Mouse (Mus musculus): Measurements from ENCODE around the gene Fcho1. TPM values are rescaled to one million over a fixed set of nuclear protein-coding genes. Genes with fewer than 3 reads are reported as not detected.

The Fcho1 gene
- polyA plus RNA-seq, 1 experiment from 2014 or later, result 4.0 TPM

- ATAC-seq (ENCODE audit: low FRiP score, low read depth), result no peak
- no peak overlapping the region for H3K9ac ChIP-seq
- H3K36me3 ChIP-seq, result no peaks in the 10 kb centered on the region
- 0 out of 2 replicates have a peak overlapping the region, but pooled peaks have one; percentile 9 for H3K4me2 ChIP-seq (replicated peaks)
- 5% methylated on average over 30 of the region's 30 CpGs for WGBS
- no peaks in the 10 kb centered on the region for H3K9me3 ChIP-seq
- H3K4me3 ChIP-seq, result peak overlapping the region; percentile 10
- peaks cover 11% of the 10 kb centered on the region for H3K4me1 ChIP-seq
- no peak overlapping the region for H3K27ac ChIP-seq
- H3K27me3 ChIP-seq, result peaks cover 96% of the 10 kb centered on the region
These were observed 33.0 kb downstream of the Fcho1 start for GRCm38 (mm10) chr8:71692509-71692908.

GRCm38 (mm10) chr8:71689028-71689427 lies 36.5 kb downstream of the Fcho1 start, which contains the start of gene Insl3:
Insl3 (plus strand) TSS chr8:71689214.
- H3K4me2 ChIP-seq (replicated peaks), result no peak within 1 kb of the TSS
- H3K9me3 ChIP-seq, result no peaks in the 10 kb centered on the region
- H3K27ac ChIP-seq, result no peak within 1 kb of the TSS
- H3K27me3 ChIP-seq, result peaks cover 100% of the 10 kb centered on the region
- H3K4me1 ChIP-seq, result peaks cover 26% of the 10 kb centered on the region
- H3K4me3 ChIP-seq, result no peak within 1 kb of the TSS
- no peak within 1 kb of the TSS for H3K9ac ChIP-seq
- H3K36me3 ChIP-seq, result no peaks in the 10 kb centered on the region
- 5% methylated on average over 33 of the region's 33 CpGs for WGBS
- ATAC-seq (ENCODE audit: low FRiP score, low read depth), result no peak

- peaks cover 15% of the 10 kb centered on the region for H3K4me1 ChIP-seq
- H3K9ac ChIP-seq, result no peak overlapping the region
- ATAC-seq (ENCODE audit: low FRiP score, low read depth), result no peak
- H3K4me2 ChIP-seq (replicated peaks), result no peak overlapping the region
- no peaks in the 10 kb centered on the region for H3K9me3 ChIP-seq
- WGBS, result under 1% methylated on average over 8 of the region's 8 CpGs
- no peak overlapping the region for H3K27ac ChIP-seq
- no peak overlapping the region; the same call in 1 of the 2 replicates for H3K4me3 ChIP-seq
- peaks cover 100% of the 10 kb centered on the region for H3K27me3 ChIP-seq
- H3K36me3 ChIP-seq, result no peaks in the 10 kb centered on the region
These were observed 37.9 kb downstream of the Fcho1 start for GRCm38 (mm10) chr8:71687616-71688015.

GRCm38 (mm10) chr8:71686143-71686734 lies 39.3 kb downstream of the Fcho1 start:
- H3K4me2 ChIP-seq (replicated peaks), result peak overlapping the region; percentile 60
- WGBS, result 6% methylated on average over 23 of the region's 23 CpGs
- ATAC-seq (ENCODE audit: low FRiP score, low read depth), result peak; percentile 33; the same call in 1 of the 2 replicates

DNA sequence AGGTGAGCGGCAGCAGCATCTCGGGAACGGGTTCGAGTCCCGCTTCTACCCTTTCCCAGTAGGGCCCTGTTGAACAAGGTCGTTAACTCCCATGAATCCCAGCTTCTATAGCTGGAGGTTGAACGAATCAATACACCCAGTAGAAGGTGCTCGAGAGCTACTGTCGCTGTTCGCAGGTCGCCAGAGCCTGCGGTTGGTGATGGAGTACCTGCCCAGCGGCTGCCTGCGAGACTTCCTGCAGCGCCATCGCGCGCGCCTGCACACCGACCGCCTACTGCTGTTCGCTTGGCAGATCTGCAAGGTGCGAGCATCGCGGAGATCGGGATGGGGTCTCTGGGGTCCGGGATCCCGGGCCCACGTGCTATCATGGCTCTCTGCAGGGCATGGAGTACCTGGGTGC lies 39.9 kb downstream of the Fcho1 start:
- H3K9ac ChIP-seq, result no peak overlapping the region

More at GRCm38 (mm10) chr8:71686143-71686734, 39.3 kb downstream of the Fcho1 start:
- Histone ChIP-seq H3K4me1 (peaks cover 18% of the 10 kb centered on the region), H3K4me3 (peak overlapping the region; percentile 35), H3K27ac (no peak overlapping the region), H3K9me3 (no peaks in the 10 kb centered on the region), H3K27me3 (peaks cover 100% of the 10 kb centered on the region), H3K36me3 (no peaks in the 10 kb centered on the region), H3K9ac (no peak overlapping the region; the same call in 1 of the 2 replicates)

DNA sequence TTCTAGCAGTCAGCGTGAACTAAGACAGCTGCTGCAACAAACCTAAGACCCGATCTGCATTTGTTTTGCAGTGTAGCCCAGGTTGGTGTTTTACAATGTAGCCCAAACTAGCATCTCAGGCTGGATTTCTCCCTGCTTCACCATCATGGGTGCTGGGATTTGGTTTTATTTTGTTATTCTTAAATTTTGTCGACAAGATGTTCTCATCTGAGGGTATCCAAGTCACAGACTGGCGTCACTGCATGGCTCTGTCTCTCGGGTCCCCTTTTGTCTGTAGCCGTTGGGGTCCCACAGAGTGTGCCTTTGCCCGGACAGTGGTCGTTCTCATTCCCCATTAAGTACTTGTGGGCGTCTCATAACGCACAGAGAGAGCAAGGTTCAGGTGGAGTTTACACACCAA lies 40.8 kb downstream of the Fcho1 start:
- Histone ChIP-seq H3K27ac (no peak overlapping the region), H3K9me3 (no peaks in the 10 kb centered on the region), H3K4me1 (peaks cover 29% of the 10 kb centered on the region), H3K4me3 (no peak overlapping the region), H3K4me2 (replicated peaks) (no peak overlapping the region), H3K9ac (no peak overlapping the region), H3K27me3 (peaks cover 100% of the 10 kb centered on the region), H3K36me3 (no peaks in the 10 kb centered on the region)
- no peak for ATAC-seq (ENCODE audit: low FRiP score, low read depth)
- 17% methylated on average over 10 of the region's 10 CpGs for WGBS

More for the DNA sequence above, 39.9 kb downstream of the Fcho1 start:
- ATAC-seq (ENCODE audit: low FRiP score, low read depth), result no peak
- H3K9me3 ChIP-seq, result no peaks in the 10 kb centered on the region
- no peaks in the 10 kb centered on the region for H3K36me3 ChIP-seq
- 2% methylated on average over 29 of the region's 29 CpGs for WGBS
- peak overlapping the region; percentile 35 for H3K4me3 ChIP-seq
- H3K4me1 ChIP-seq, result peaks cover 23% of the 10 kb centered on the region
- no peak overlapping the region for H3K27ac ChIP-seq
- peak overlapping the region; percentile 60 for H3K4me2 ChIP-seq (replicated peaks)
- H3K27me3 ChIP-seq, result peaks cover 100% of the 10 kb centered on the region

- no peak overlapping the region for H3K4me3 ChIP-seq
- ATAC-seq (ENCODE audit: low FRiP score, low read depth), result no peak
- H3K4me1 ChIP-seq, result peaks cover 34% of the 10 kb centered on the region
- H3K27me3 ChIP-seq, result peaks cover 100% of the 10 kb centered on the region
- no peak overlapping the region for H3K4me2 ChIP-seq (replicated peaks)
- no peak overlapping the region for H3K9ac ChIP-seq
- H3K36me3 ChIP-seq, result no peaks in the 10 kb centered on the region
- 57% methylated on average over 12 of the region's 12 CpGs for WGBS
- no peak overlapping the region for H3K27ac ChIP-seq
- no peaks in the 10 kb centered on the region for H3K9me3 ChIP-seq
These were observed 42.7 kb downstream of the Fcho1 start for GRCm38 (mm10) chr8:71682832-71683231.

GRCm38 (mm10) chr8:71681369-71681915 lies 44.1 kb downstream of the Fcho1 start:
- 3% methylated on average over 18 of the region's 18 CpGs for WGBS

DNA sequence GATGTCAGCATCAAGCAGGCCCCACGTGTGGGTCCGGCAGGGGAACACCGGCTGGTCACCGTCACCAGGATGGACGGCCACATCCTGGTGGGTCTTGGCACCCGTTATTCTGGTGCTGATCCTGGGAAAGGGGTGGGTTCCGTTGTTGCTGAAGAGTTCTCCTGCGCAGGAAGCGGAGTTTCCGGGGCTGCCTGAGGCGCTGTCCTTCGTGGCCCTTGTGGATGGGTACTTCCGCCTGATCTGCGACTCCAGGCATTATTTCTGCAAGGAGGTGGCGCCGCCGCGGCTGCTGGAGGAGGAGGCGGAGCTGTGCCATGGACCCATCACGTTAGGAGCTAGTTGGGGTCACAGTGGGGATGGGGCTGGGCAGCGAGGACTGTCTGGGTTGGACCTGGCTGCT lies 45.0 kb downstream of the Fcho1 start:
- no peaks in the 10 kb centered on the region for H3K36me3 ChIP-seq
- ATAC-seq (ENCODE audit: low FRiP score, low read depth), result no peak
- H3K27ac ChIP-seq, result no peak overlapping the region
- H3K9ac ChIP-seq, result no peak overlapping the region
- 4% methylated on average over 21 of the region's 21 CpGs for WGBS
- H3K4me2 ChIP-seq (replicated peaks), result 0 out of 2 replicates have a peak overlapping the region, but pooled peaks have one; percentile 11
- H3K9me3 ChIP-seq, result no peaks in the 10 kb centered on the region
- no peak overlapping the region for H3K4me3 ChIP-seq
- H3K4me1 ChIP-seq, result peaks cover 28% of the 10 kb centered on the region
- H3K27me3 ChIP-seq, result peaks cover 99% of the 10 kb centered on the region

More at GRCm38 (mm10) chr8:71681369-71681915, 44.1 kb downstream of the Fcho1 start:
- Histone ChIP-seq H3K27me3 (peaks cover 99% of the 10 kb centered on the region), H3K4me3 (no peak overlapping the region), H3K4me1 (peaks cover 31% of the 10 kb centered on the region), H3K9me3 (no peaks in the 10 kb centered on the region), H3K4me2 (replicated peaks) (no peak overlapping the region), H3K9ac (no peak overlapping the region), H3K27ac (no peak overlapping the region), H3K36me3 (no peaks in the 10 kb centered on the region)
- no peak for ATAC-seq (ENCODE audit: low FRiP score, low read depth)

- H3K9me3 ChIP-seq, result no peaks in the 10 kb centered on the region
- peak overlapping the region; percentile 32 for H3K4me3 ChIP-seq
- H3K4me1 ChIP-seq, result peaks cover 26% of the 10 kb centered on the region
- no peaks in the 10 kb centered on the region for H3K36me3 ChIP-seq
- H3K27me3 ChIP-seq, result peaks cover 96% of the 10 kb centered on the region
- H3K27ac ChIP-seq, result no peak overlapping the region
- no peak for ATAC-seq (ENCODE audit: low FRiP score, low read depth)
- peak overlapping the region; percentile 58 for H3K4me2 ChIP-seq (replicated peaks)
- H3K9ac ChIP-seq, result 0 out of 2 replicates have a peak overlapping the region, but pooled peaks have one; percentile 39
- 5% methylated on average over 44 of the region's 46 CpGs for WGBS
These were observed 45.9 kb downstream of the Fcho1 start for GRCm38 (mm10) chr8:71679550-71680168.

- WGBS, result 14% methylated on average over 16 of the region's 16 CpGs
- Histone ChIP-seq H3K9ac (0 out of 2 replicates have a peak overlapping the region, but pooled peaks have one; percentile 39), H3K9me3 (no peaks in the 10 kb centered on the region), H3K27me3 (peaks cover 90% of the 10 kb centered on the region), H3K4me2 (replicated peaks) (peak overlapping the region; percentile 58), H3K36me3 (no peaks in the 10 kb centered on the region), H3K27ac (no peak overlapping the region), H3K4me3 (peak overlapping the region; percentile 32), H3K4me1 (peaks cover 26% of the 10 kb centered on the region)
- ATAC-seq (ENCODE audit: low FRiP score, low read depth), result no peak
These were observed 46.4 kb downstream of the Fcho1 start for GRCm38 (mm10) chr8:71679116-71679515.

DNA sequence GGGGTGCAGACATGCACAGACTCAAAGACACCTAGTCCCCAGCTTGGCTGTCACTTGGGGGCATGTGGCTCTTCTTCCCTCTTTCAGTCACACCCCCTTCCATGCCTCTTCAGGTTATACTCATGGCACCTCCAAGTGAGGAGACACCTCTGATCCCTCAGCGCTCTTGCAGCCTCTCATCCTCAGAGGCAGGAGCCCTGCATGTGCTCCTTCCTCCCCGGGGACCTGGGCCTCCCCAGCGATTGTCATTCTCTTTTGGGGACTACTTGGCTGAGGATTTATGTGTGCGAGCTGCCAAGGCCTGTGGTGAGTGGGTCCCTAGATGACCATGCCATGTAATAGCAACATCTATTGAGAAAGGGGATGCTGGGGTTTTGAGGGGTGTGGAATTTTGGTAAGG lies 47.3 kb downstream of the Fcho1 start:
- H3K4me3 ChIP-seq, result no peak overlapping the region
- H3K36me3 ChIP-seq, result no peaks in the 10 kb centered on the region
- WGBS, result 57% methylated on average over 4 of the region's 4 CpGs
- H3K4me2 ChIP-seq (replicated peaks), result no peak overlapping the region
- peaks cover 84% of the 10 kb centered on the region for H3K27me3 ChIP-seq
- H3K9me3 ChIP-seq, result no peaks in the 10 kb centered on the region
- no peak for ATAC-seq (ENCODE audit: low FRiP score, low read depth)
- H3K9ac ChIP-seq, result no peak overlapping the region
- H3K27ac ChIP-seq, result no peak overlapping the region
- H3K4me1 ChIP-seq, result peaks cover 26% of the 10 kb centered on the region
